Mouse (Mus musculus): ENCODE measurements around the gene Ankrd6.

DNA sequence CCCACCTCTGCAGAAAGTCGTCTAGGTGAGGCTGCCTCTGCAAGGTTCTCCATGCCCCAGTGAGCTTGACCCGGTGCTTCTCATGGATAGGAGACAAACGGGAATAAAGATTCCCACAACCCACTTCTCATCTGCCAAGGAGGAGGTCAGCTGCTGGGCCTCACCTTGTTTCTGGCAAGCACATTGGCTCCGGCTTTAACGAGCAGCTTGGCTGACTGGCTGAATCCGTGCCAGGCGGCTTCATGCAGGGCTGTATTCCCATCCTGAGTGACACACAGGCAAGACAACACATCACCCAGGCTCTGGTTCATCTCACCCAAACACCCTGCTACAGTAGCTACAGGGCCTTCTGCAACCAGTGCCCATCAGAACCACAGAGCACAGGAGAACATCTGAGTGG, 123.7 kb downstream of the Ankrd6 start:
- TF ChIP-seq CTCF (IDR thresholded peaks at IDR 0.05; ENCODE audit: control insufficient read depth, insufficient read depth, insufficient read length) (no peak), MAX (IDR thresholded peaks at IDR 0.05) (no peak), USF1 (IDR thresholded peaks at IDR 0.05; ENCODE audit: low read depth) (no peak), FOSL1 (IDR thresholded peaks at IDR 0.05; ENCODE audit: insufficient read depth, low read length, poor library complexity, severe bottlenecking) (no peak), MYOD1 (IDR thresholded peaks at IDR 0.05; ENCODE audit: control insufficient read depth, insufficient read length, low read depth) (no peak), MYOG (IDR thresholded peaks at IDR 0.05; ENCODE audit: control insufficient read depth, extremely low read depth, insufficient read length) (no peak)
